ENCODE assay signal across 10 mouse cellular contexts in the genomic region with DNA sequence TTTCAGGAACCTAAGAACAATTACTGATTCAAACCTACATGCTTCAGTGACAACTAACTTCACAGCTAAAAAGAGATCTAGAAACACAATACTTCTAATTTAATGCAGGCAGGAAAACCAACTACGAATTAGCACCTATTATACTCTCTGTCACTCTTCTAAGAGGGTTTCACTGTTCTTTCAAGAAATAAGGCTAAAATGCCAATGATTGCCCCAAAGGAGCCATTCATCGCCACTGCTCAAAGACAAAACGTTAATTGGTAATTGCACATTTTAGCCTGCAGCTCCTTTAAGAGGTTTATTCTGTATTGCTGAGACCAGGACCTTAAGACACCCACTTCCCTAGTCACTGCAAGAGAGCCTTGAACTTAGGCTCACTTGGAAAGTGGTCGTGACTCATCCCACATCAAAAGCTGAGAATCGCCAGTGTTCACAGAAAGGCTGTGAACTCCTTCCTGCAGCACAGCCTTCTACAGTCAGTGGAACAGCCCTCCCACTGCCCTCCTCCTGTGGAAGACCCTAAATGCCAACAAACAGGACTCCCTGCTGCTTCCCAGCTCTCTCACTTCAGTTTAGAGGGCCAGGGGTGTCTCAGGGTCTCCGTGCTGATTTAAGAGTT. TPM values are rescaled to one million over a fixed set of nuclear protein-coding genes. Genes with fewer than 3 reads are reported as not detected.
DNase-seq lines count a peak whose midpoint lies in the region; ATAC-seq lines count a peak whose summit lies in the region.
"Had no signal": no experiment of that assay in that cellular context is flagged by ENCODE, and none has a peak within 500 bp of the region (broad histone marks: within the 10 kb centered on the region; RNA-seq: fewer than 3 reads in every experiment).

No protein-coding gene starts in this region.

- no peak overlapping the region for H3K4me2 ChIP-seq in hindbrain, embryonic 12.5 days (replicated peaks)
- no peak overlapping the region for H3K4me2 ChIP-seq in hindbrain, embryonic 14.5 days (replicated peaks)
- H3K4me2 ChIP-seq: liver, embryonic 13.5 days had no signal

- H3K36me3 ChIP-seq in hindbrain, embryonic 12.5 days = peaks cover 31% of the 10 kb centered on the region
- H3K36me3 ChIP-seq in hindbrain, embryonic 14.5 days (replicated peaks; ENCODE audit: control insufficient read depth, insufficient read depth) = peaks cover 49% of the 10 kb centered on the region
- H3K36me3 ChIP-seq in embryonic facial prominence, embryonic 10.5 days (replicated peaks) = peaks cover 53% of the 10 kb centered on the region

- no peak overlapping the region for H3K4me3 ChIP-seq in hindbrain, embryonic 12.5 days
- no peak overlapping the region for H3K4me3 ChIP-seq in hindbrain, embryonic 14.5 days (replicated peaks; ENCODE audit: low read length)
- no peak overlapping the region for H3K4me3 ChIP-seq in embryonic facial prominence, embryonic 10.5 days
- H3K4me3 ChIP-seq: liver, embryonic 13.5 days had no signal

- no peaks in the 10 kb centered on the region for H3K9me3 ChIP-seq in hindbrain, embryonic 12.5 days (replicated peaks)
- no peaks in the 10 kb centered on the region for H3K9me3 ChIP-seq in hindbrain, embryonic 14.5 days (ENCODE audit: control insufficient read depth, low read length)
- H3K9me3 ChIP-seq in embryonic facial prominence, embryonic 10.5 days = no peaks in the 10 kb centered on the region
- H3K9me3 ChIP-seq: liver, embryonic 13.5 days had no signal

- no peak for DNase-seq in hindbrain, embryonic 14.5 days (ENCODE audit: low spot score)
- peak; percentile 11 for DNase-seq in embryonic facial prominence, embryonic 10.5 days (ENCODE audit: low spot score)
- DNase-seq in frontal cortex, postnatal 10 days (ENCODE audit: low spot score in 2 of 2) = no peak
- no peak for DNase-seq in right cerebral cortex, postnatal 14 days
- DNase-seq: cerebellum, adult 11 months; liver, embryonic 13.5 days had no signal

- 0 out of 2 replicates have a peak overlapping the region, but pooled peaks have one; percentile 30 for H3K27ac ChIP-seq in hindbrain, embryonic 12.5 days
- H3K27ac ChIP-seq in hindbrain, embryonic 14.5 days = no peak overlapping the region
- peak overlapping the region; percentile 61 for H3K27ac ChIP-seq in embryonic facial prominence, embryonic 10.5 days (replicated peaks)
- H3K27ac ChIP-seq: liver, embryonic 13.5 days had no signal

- H3K27me3 ChIP-seq in hindbrain, embryonic 12.5 days = no peaks in the 10 kb centered on the region
- no peaks in the 10 kb centered on the region for H3K27me3 ChIP-seq in hindbrain, embryonic 14.5 days (ENCODE audit: control insufficient read depth, insufficient read depth, low read length)
- no peaks in the 10 kb centered on the region for H3K27me3 ChIP-seq in embryonic facial prominence, embryonic 10.5 days (replicated peaks; ENCODE audit: low read depth, poor library complexity, severe bottlenecking)
- H3K27me3 ChIP-seq: liver, embryonic 13.5 days had no signal

- 27% methylated on average over 6 of the region's 6 CpGs for WGBS in hindbrain, embryonic 12.5 days
- WGBS in hindbrain, embryonic 14.5 days = 27% methylated on average over 6 of the region's 6 CpGs
- 30% methylated on average over 6 of the region's 6 CpGs for WGBS in embryonic facial prominence, embryonic 10.5 days

- ATAC-seq in hindbrain, embryonic 12.5 days (ENCODE audit: low FRiP score) = no peak
- ATAC-seq in hindbrain, embryonic 14.5 days (ENCODE audit: low FRiP score) = no peak
- ATAC-seq in activated CD4-positive, CD25-positive, alpha-beta regulatory T cell, adult 4 months = peak; percentile 37
- peak; percentile 65 for ATAC-seq in inflammation-experienced regulatory T-cells, adult 6 months
- ATAC-seq in cerebellum, adult (ENCODE audit: insufficient number of reproducible peaks, low FRiP score, low TSS enrichment) = no peak

- no peak overlapping the region for H3K9ac ChIP-seq in hindbrain, embryonic 12.5 days
- H3K9ac ChIP-seq in hindbrain, embryonic 14.5 days = no peak overlapping the region
- H3K9ac ChIP-seq: liver, embryonic 13.5 days had no signal

- peaks cover 18% of the 10 kb centered on the region for H3K4me1 ChIP-seq in hindbrain, embryonic 12.5 days
- H3K4me1 ChIP-seq in hindbrain, embryonic 14.5 days (replicated peaks; ENCODE audit: control insufficient read depth, insufficient read depth, low read length) = no peaks in the 10 kb centered on the region; the same call in 1 of the 2 replicates
- peaks cover 23% of the 10 kb centered on the region for H3K4me1 ChIP-seq in embryonic facial prominence, embryonic 10.5 days
- H3K4me1 ChIP-seq: liver, embryonic 13.5 days had no signal

RNA-seq across cellular contexts. Expression of a gene that starts 42.2 kb away (rescaled TPM):
- 104 and 114 TPM in 2 replicates for polyA plus RNA-seq in hindbrain, embryonic 12.5 days (2016; fragmentation: Nextera tagmentation; extraction: Ambion mirVana)
- polyA plus RNA-seq in hindbrain, embryonic 14.5 days (2014; fragmentation: Nextera tagmentation; extraction: Ambion mirVana) = 197 and 225 TPM in 2 replicates
- polyA plus RNA-seq in activated CD4-positive, CD25-positive, alpha-beta regulatory T cell, adult 4 months (2017; shearing (Covaris generic)) = 10 to 100 TPM; 27.2 to 27.5 TPM
- 68.7 and 70.9 TPM in 2 replicates for polyA plus RNA-seq in embryonic facial prominence, embryonic 10.5 days (2016; fragmentation: Nextera tagmentation; extraction: Ambion mirVana)
- 10 to 100 TPM; 21.8 to 27.3 (median 22.6) TPM for polyA plus RNA-seq in inflammation-experienced regulatory T-cells, adult 6 months (2017; shearing (Covaris generic))

Comparison
In these comparisons a context has a peak if more than half of its experiments do, and no peak if none do; other contexts are left out.
1. ATAC-seq: peak in activated CD4-positive, CD25-positive, alpha-beta regulatory T cell, adult 4 months (single experiment) and inflammation-experienced regulatory T-cells, adult 6 months (single experiment); none in hindbrain, embryonic 12.5 days (single experiment), hindbrain, embryonic 14.5 days (single experiment) and cerebellum, adult (single experiment).